Comparison of ENCODE assay signal across 19 mouse cellular contexts in genomic region chr7:82366471-82366870, GRCm38 (mm10). TPM values are rescaled to one million over a fixed set of nuclear protein-coding genes. Genes with fewer than 3 reads are reported as not detected.
DNase-seq lines count a peak whose midpoint lies in the region; ATAC-seq and TF ChIP-seq lines count a peak whose summit lies in the region.
"Had no signal": no experiment of that assay in that cellular context is flagged by ENCODE, and none has a peak within 500 bp of the region (broad histone marks: within the 10 kb centered on the region; RNA-seq: fewer than 3 reads in every experiment).

No protein-coding gene starts in this region.

- DNase-seq in kidney, postnatal 14 days: no peak
- DNase-seq in lung, postnatal 0 days (ENCODE audit: low spot score): no peak
- no peak for DNase-seq in lung, adult 18-20 months
- peak; percentile 18 for DNase-seq in brain, adult 2 months (ENCODE audit: low read depth, low spot score)
- DNase-seq in left cerebral cortex, postnatal 10 days (ENCODE audit: extremely low spot score in 1 of 2, low spot score in 2 of 2): no peak
- DNase-seq: adrenal gland, adult 8-10 months; adrenal gland, postnatal 36 days; cerebellum, adult 11 months; cerebellum, adult 9-10 months; cerebellum, postnatal 25 days; gastrocnemius, postnatal 36 days; heart, postnatal 14 days had no signal

- WGBS in kidney, embryonic 15.5 days: 79% methylated on average over 5 of the region's 5 CpGs
- 67% methylated on average over 5 of the region's 5 CpGs for WGBS in lung, postnatal 0 days
- 75% methylated on average over 5 of the region's 5 CpGs for WGBS in stomach, embryonic 16.5 days

- intact Hi-C loops in left cerebral cortex, postnatal 10 days (cut with DNase I): no loop called here

- H3K4me1 ChIP-seq in kidney, embryonic 15.5 days: no peaks in the 10 kb centered on the region
- no peaks in the 10 kb centered on the region for H3K4me1 ChIP-seq in lung, postnatal 0 days (ENCODE audit: insufficient read depth, low read depth, low read length)
- no peaks in the 10 kb centered on the region for H3K4me1 ChIP-seq in stomach, embryonic 16.5 days (ENCODE audit: control insufficient read depth, insufficient read depth, low read length)
- H3K4me1 ChIP-seq: heart, embryonic 15.5 days; hindbrain, embryonic 13.5 days had no signal

- 0 out of 2 replicates have a peak overlapping the region, but pooled peaks have one; percentile 28 for H3K27ac ChIP-seq in kidney, embryonic 15.5 days
- 0 out of 2 replicates have a peak overlapping the region, but pooled peaks have one; percentile 5 for H3K27ac ChIP-seq in lung, postnatal 0 days (ENCODE audit: low read length)
- peak overlapping the region; percentile 44; the same call in 1 of the 2 replicates for H3K27ac ChIP-seq in stomach, embryonic 16.5 days (ENCODE audit: low read length)
- H3K27ac ChIP-seq: embryonic facial prominence, embryonic 12.5 days; forebrain, embryonic 15.5 days; heart, embryonic 15.5 days; hindbrain, embryonic 13.5 days had no signal

- no peak overlapping the region for H3K4me2 ChIP-seq in kidney, embryonic 15.5 days
- H3K4me2 ChIP-seq in lung, postnatal 0 days (replicated peaks; ENCODE audit: low read depth, low read length): no peak overlapping the region
- no peak overlapping the region for H3K4me2 ChIP-seq in stomach, embryonic 16.5 days (ENCODE audit: low read depth, low read length)
- H3K4me2 ChIP-seq: embryonic facial prominence, embryonic 12.5 days; forebrain, embryonic 15.5 days; heart, embryonic 11.5 days; heart, embryonic 15.5 days; hindbrain, embryonic 13.5 days had no signal

- no peak for TF ChIP-seq EP300 in lung, postnatal 0 days (IDR thresholded peaks at IDR 0.05)

- no peak overlapping the region for H3K4me3 ChIP-seq in kidney, embryonic 15.5 days (replicated peaks)
- no peak overlapping the region for H3K4me3 ChIP-seq in lung, postnatal 0 days (ENCODE audit: low read depth, low read length)
- H3K4me3 ChIP-seq in stomach, embryonic 16.5 days (replicated peaks; ENCODE audit: low read length): no peak overlapping the region
- H3K4me3 ChIP-seq: embryonic facial prominence, embryonic 12.5 days; forebrain, embryonic 15.5 days; heart, embryonic 15.5 days; hindbrain, embryonic 13.5 days had no signal

- no peaks in the 10 kb centered on the region for H3K9me3 ChIP-seq in kidney, embryonic 15.5 days (replicated peaks)
- no peaks in the 10 kb centered on the region for H3K9me3 ChIP-seq in lung, postnatal 0 days (ENCODE audit: low read length)
- H3K9me3 ChIP-seq in stomach, embryonic 16.5 days (replicated peaks; ENCODE audit: control insufficient read depth, low read length): no peaks in the 10 kb centered on the region
- H3K9me3 ChIP-seq: embryonic facial prominence, embryonic 12.5 days; forebrain, embryonic 15.5 days; heart, embryonic 15.5 days; hindbrain, embryonic 13.5 days had no signal

- ATAC-seq in kidney, embryonic 15.5 days (replicated peaks; ENCODE audit: low FRiP score): no peak
- ATAC-seq in lung, postnatal 0 days: no peak
- no peak for ATAC-seq in stomach, embryonic 16.5 days (ENCODE audit: insufficient read depth, low FRiP score)
- ATAC-seq: forebrain, embryonic 15.5 days had no signal

- TF ChIP-seq CTCF in lung, postnatal 0 days (IDR thresholded peaks at IDR 0.05): no peak

- no peaks in the 10 kb centered on the region for H3K36me3 ChIP-seq in kidney, embryonic 15.5 days
- no peaks in the 10 kb centered on the region for H3K36me3 ChIP-seq in lung, postnatal 0 days (ENCODE audit: insufficient read depth, low read length)
- no peaks in the 10 kb centered on the region for H3K36me3 ChIP-seq in stomach, embryonic 16.5 days (ENCODE audit: control insufficient read depth, insufficient read depth, low read length)
- H3K36me3 ChIP-seq: embryonic facial prominence, embryonic 12.5 days; forebrain, embryonic 15.5 days; heart, embryonic 15.5 days; hindbrain, embryonic 13.5 days had no signal

- no peak overlapping the region for H3K9ac ChIP-seq in kidney, embryonic 15.5 days
- H3K9ac ChIP-seq in lung, postnatal 0 days (replicated peaks; ENCODE audit: low read depth): no peak overlapping the region
- H3K9ac ChIP-seq in stomach, embryonic 16.5 days (ENCODE audit: low read length): no peak overlapping the region
- H3K9ac ChIP-seq: embryonic facial prominence, embryonic 12.5 days; forebrain, embryonic 15.5 days; heart, embryonic 15.5 days; hindbrain, embryonic 13.5 days had no signal

- H3K27me3 ChIP-seq in kidney, embryonic 15.5 days: no peaks in the 10 kb centered on the region
- H3K27me3 ChIP-seq in lung, postnatal 0 days (replicated peaks; ENCODE audit: insufficient read depth, low read length): no peaks in the 10 kb centered on the region
- H3K27me3 ChIP-seq in stomach, embryonic 16.5 days (ENCODE audit: control insufficient read depth, insufficient read depth, low read length): no peaks in the 10 kb centered on the region
- H3K27me3 ChIP-seq: embryonic facial prominence, embryonic 12.5 days; forebrain, embryonic 15.5 days; heart, embryonic 15.5 days; hindbrain, embryonic 13.5 days had no signal

RNA-seq across cellular contexts. Expression of gene Adamtsl3, which starts 31.0 kb away (rescaled TPM):
- 0.43 and 0.58 TPM in 2 replicates for polyA plus RNA-seq in kidney, embryonic 15.5 days (2015; fragmentation: Nextera tagmentation; extraction: Ambion mirVana)
- 2.4 and 2.5 TPM in 2 replicates for polyA plus RNA-seq in lung, postnatal 0 days (2015; fragmentation: Nextera tagmentation; extraction: Ambion mirVana)
- 2.2 and 2.3 TPM in 2 replicates for polyA plus RNA-seq in stomach, embryonic 16.5 days (2015; fragmentation: Nextera tagmentation; extraction: Ambion mirVana)
- total RNA-seq in left cerebral cortex, postnatal 10 days (2021): 1 to 10 TPM; 1.6 to 3.1 TPM
